Mouse (Mus musculus): ENCODE measurements around the gene Kbtbd12. TPM values are rescaled to one million over a fixed set of nuclear protein-coding genes. Genes with fewer than 3 reads are reported as not detected.

Kbtbd12 gene
- total and polyA plus RNA-seq, 3 experiments: not detected

GRCm38 (mm10) chr6:88638917-88639316 is 1.2 kb upstream of the Kbtbd12 start:
- H3K79me2 ChIP-seq (replicated peaks; ENCODE audit: control insufficient read depth, extremely low read depth, insufficient read depth, poor library complexity, severe bottlenecking): no peaks in the 10 kb centered on the region
- in situ Hi-C loops (cut with MboI; ENCODE audit: low pct_ligation_motif_present, low pct_unique_long_range_greater_than_20kb, low sequenced_read_pairs) (no loop called here), dilution Hi-C loops (cut with MboI; ENCODE audit: extremely low pct_ligation_motif_present, extremely low pct_unique_long_range_greater_than_20kb, low sequenced_read_pairs) (no loop called here)
- H3K9ac ChIP-seq (ENCODE audit: insufficient read depth, low read depth): no peak overlapping the region
- TF ChIP-seq SMC3 (IDR thresholded peaks at IDR 0.05; ENCODE audit: low read depth, low read length) (no peak), POLR2AphosphoS2 (IDR thresholded peaks at IDR 0.05; ENCODE audit: low read depth, low read length) (no peak), ETS1 (conservative IDR thresholded peaks at IDR 0.05; ENCODE audit: low read depth, low read length) (no peak), ZNF384 (IDR thresholded peaks at IDR 0.05; ENCODE audit: low read depth, low read length) (no peak), ZMIZ1 (IDR thresholded peaks at IDR 0.05; ENCODE audit: low read depth, low read length) (no peak), ZKSCAN1 (IDR thresholded peaks at IDR 0.05; ENCODE audit: borderline replicate concordance, low read depth, low read length) (no peak), IRF4 (IDR thresholded peaks at IDR 0.05; ENCODE audit: low read depth, low read length) (no peak), CHD1 (IDR thresholded peaks at IDR 0.05; ENCODE audit: low read depth, low read length) (no peak), ZC3H11A (IDR thresholded peaks at IDR 0.05; ENCODE audit: low read depth, low read length) (no peak), POLR2A (IDR thresholded peaks at IDR 0.05; ENCODE audit: low read depth, low read length) (no peak), JUND (conservative IDR thresholded peaks at IDR 0.05; ENCODE audit: low read depth, low read length) (no peak), MYC (IDR thresholded peaks at IDR 0.05; ENCODE audit: low read depth, low read length) (no peak), CHD2 (IDR thresholded peaks at IDR 0.05; ENCODE audit: low read length) (no peak), SIN3A (IDR thresholded peaks at IDR 0.05; ENCODE audit: low read length) (no peak), KAT2A (IDR thresholded peaks at IDR 0.05; ENCODE audit: insufficient replicate concordance, low read length) (no peak), MXI1 (IDR thresholded peaks at IDR 0.05; ENCODE audit: low read depth, low read length) (no peak), USF2 (conservative IDR thresholded peaks at IDR 0.05; ENCODE audit: low read depth, low read length) (no peak), HCFC1 (IDR thresholded peaks at IDR 0.05; ENCODE audit: low read depth, low read length) (no peak)
- H3K4me1 ChIP-seq (ENCODE audit: control insufficient read depth in 1 of 2, insufficient read depth in 2 of 2): peaks cover 0 to 22% of the 10 kb centered on the region in 2 experiments; a peak in 1 of 4 replicates
- peaks cover 11% of the 10 kb centered on the region for H3K9me3 ChIP-seq (replicated peaks; ENCODE audit: low read length)
- no peaks in the 10 kb centered on the region for H3K27me3 ChIP-seq (replicated peaks)
- DNase-seq (ENCODE audit: extremely low read depth): no peak
- no peak overlapping the region for H3K4me2 ChIP-seq (ENCODE audit: insufficient read depth, low read depth, poor library complexity, severe bottlenecking)
- no peaks in the 10 kb centered on the region for H3K36me3 ChIP-seq (replicated peaks in 1 of 2; ENCODE audit: control insufficient read depth in 1 of 2, insufficient read depth in 1 of 2, low read length in 1 of 2)
- no peak overlapping the region for H3K27ac ChIP-seq (ENCODE audit: insufficient read depth, low read depth)
- no peak overlapping the region for H3K4me3 ChIP-seq (replicated peaks in 1 of 3; ENCODE audit: low read depth in 2 of 3, low read length in 2 of 3, poor library complexity in 1 of 3)

GRCm38 (mm10) chr6:88635881-88636754 is 1.6 kb downstream of the Kbtbd12 start:
- peaks cover 11% of the 10 kb centered on the region for H3K9me3 ChIP-seq (replicated peaks; ENCODE audit: low read length)
- dilution Hi-C loops (cut with MboI; ENCODE audit: extremely low pct_ligation_motif_present, extremely low pct_unique_long_range_greater_than_20kb, low sequenced_read_pairs) (no loop called here), in situ Hi-C loops (cut with MboI; ENCODE audit: low pct_ligation_motif_present, low pct_unique_long_range_greater_than_20kb, low sequenced_read_pairs) (no loop called here)
- H3K79me2 ChIP-seq (replicated peaks; ENCODE audit: control insufficient read depth, extremely low read depth, insufficient read depth, poor library complexity, severe bottlenecking): no peaks in the 10 kb centered on the region
- H3K4me3 ChIP-seq (replicated peaks in 1 of 3; ENCODE audit: low read depth in 2 of 3, low read length in 2 of 3, poor library complexity in 1 of 3): no peak overlapping the region
- no peak overlapping the region for H3K27ac ChIP-seq (ENCODE audit: insufficient read depth, low read depth)
- TF ChIP-seq E2F4 (IDR thresholded peaks at IDR 0.05; ENCODE audit: insufficient replicate concordance, low read depth, low read length): no peak
- no peak for TF ChIP-seq MEF2A (IDR thresholded peaks at IDR 0.05; ENCODE audit: borderline replicate concordance, low read depth, low read length)
- no peak for TF ChIP-seq JUN (IDR thresholded peaks at IDR 0.05; ENCODE audit: insufficient read depth, low read depth, low read length)
- no peak overlapping the region for H3K4me2 ChIP-seq (ENCODE audit: insufficient read depth, low read depth, poor library complexity, severe bottlenecking)
- no peaks in the 10 kb centered on the region for H3K36me3 ChIP-seq (replicated peaks in 1 of 2; ENCODE audit: control insufficient read depth in 1 of 2, insufficient read depth in 1 of 2, low read length in 1 of 2)
- H3K4me1 ChIP-seq (ENCODE audit: control insufficient read depth in 1 of 2, insufficient read depth in 2 of 2): peaks cover 0 to 14% of the 10 kb centered on the region in 2 experiments; a peak in 1 of 4 replicates
- no peak overlapping the region for H3K9ac ChIP-seq (ENCODE audit: insufficient read depth, low read depth)
- no peak for DNase-seq (ENCODE audit: extremely low read depth)
- no peaks in the 10 kb centered on the region for H3K27me3 ChIP-seq (replicated peaks)

Data from CH12.LX (cell line).